Mouse (Mus musculus) C2C12 (cell line): ENCODE results near the gene Csgalnact2. TPM values are rescaled to one million over a fixed set of nuclear protein-coding genes. Genes with fewer than 3 reads are reported as not detected.

Source experiments
- H3K27me3 ChIP-seq: one replicate; pipeline ENCODE4 v1.6.1; 2011; ENCODE audit not compliant: control insufficient read depth, insufficient read depth, insufficient read length
- H3K36me3 ChIP-seq: one replicate; pipeline ENCODE4 v1.6.1; 2011; ENCODE audit not compliant: control insufficient read depth, insufficient read depth
- H3K4me3 ChIP-seq: one replicate; pipeline ENCODE4 v1.5.1; 2011; ENCODE audit warnings: mild to moderate bottlenecking, control low read depth; ENCODE audit not compliant: poor library complexity, insufficient read depth, severe bottlenecking
- H3K79me2 ChIP-seq: one replicate; pipeline ENCODE4 v1.6.1; 2011; ENCODE audit not compliant: control insufficient read depth, insufficient read depth
- H3K79me3 ChIP-seq: one replicate; pipeline ENCODE4 v1.6.1; 2011; ENCODE audit warnings: low read depth, control low read depth
- H3ac ChIP-seq: one replicate; pipeline ENCODE3; 2011; ENCODE audit warnings: low read depth; ENCODE audit not compliant: control insufficient read depth, insufficient read length
- CEBPB ChIP-seq: IDR thresholded peaks from one replicate; pipeline ENCODE4 v1.6.1; 2011; ENCODE audit warnings: low read depth, mild to moderate bottlenecking, control low read depth, moderate library complexity
- CTCF ChIP-seq: IDR thresholded peaks from one replicate; pipeline ENCODE4 v1.5.1; 2011; ENCODE audit not compliant: control insufficient read depth, insufficient read depth, insufficient read length
- FOSL1 ChIP-seq: IDR thresholded peaks from one replicate; pipeline ENCODE4 v1.8.0; 2011; ENCODE audit warnings: mild to moderate bottlenecking, low read length; ENCODE audit not compliant: poor library complexity, insufficient read depth, severe bottlenecking
- MAX ChIP-seq: IDR thresholded peaks from one replicate; pipeline ENCODE4 v1.6.1; 2011; ENCODE audit warnings: mild to moderate bottlenecking, control low read depth
- MYOD1 ChIP-seq: IDR thresholded peaks from one replicate; pipeline ENCODE4 v1.6.1; 2011; ENCODE audit warnings: low read depth; ENCODE audit not compliant: control insufficient read depth, insufficient read length
- MYOG ChIP-seq: IDR thresholded peaks from one replicate; pipeline ENCODE4 v1.6.1; 2011; ENCODE audit not compliant: control insufficient read depth, insufficient read length; ENCODE audit errors: extremely low read depth
- USF1 ChIP-seq: IDR thresholded peaks from one replicate; pipeline ENCODE4 v1.6.1; 2011; ENCODE audit warnings: low read depth, mild to moderate bottlenecking, control low read depth, moderate library complexity
- polyA plus RNA-seq: library from polyadenylated mRNA; unstranded; fragments of >200 nt; fragmentation: generic; extraction: Trizol; gene quantifications from one replicate; pipeline ENCODE4 v1.2.1, GENCODE M21; 2012; ENCODE audit warnings: missing spikeins

Gene Csgalnact2
- polyA plus RNA-seq, 1 experiment: 4.6 TPM

- Histone ChIP-seq H3ac (no peak overlapping the region), H3K79me3 (no peaks in the 10 kb centered on the region), H3K36me3 (no peaks in the 10 kb centered on the region), H3K4me3 (no peak overlapping the region), H3K79me2 (no peaks in the 10 kb centered on the region), H3K27me3 (peaks cover 23% of the 10 kb centered on the region)
- no peak for TF ChIP-seq MYOD1
- TF ChIP-seq MAX: no peak
- TF ChIP-seq CTCF: no peak
- TF ChIP-seq USF1: no peak
- no peak for TF ChIP-seq FOSL1
- TF ChIP-seq MYOG: no peak
- no peak for TF ChIP-seq CEBPB
Measured at GRCm38 (mm10) chr6:118180085-118180423, 41.1 kb upstream of the Csgalnact2 start.

GRCm38 (mm10) chr6:118179316-118180084 is 40.6 kb upstream of the Csgalnact2 start:
- Histone ChIP-seq H3K36me3 (no peaks in the 10 kb centered on the region), H3K79me3 (no peaks in the 10 kb centered on the region), H3K27me3 (peaks cover 28% of the 10 kb centered on the region), H3K79me2 (no peaks in the 10 kb centered on the region), H3K4me3 (no peak overlapping the region), H3ac (no peak overlapping the region)
- no peak for TF ChIP-seq MYOG
- TF ChIP-seq MAX: peak; percentile 69
- TF ChIP-seq CTCF: peak; percentile 93

DNA sequence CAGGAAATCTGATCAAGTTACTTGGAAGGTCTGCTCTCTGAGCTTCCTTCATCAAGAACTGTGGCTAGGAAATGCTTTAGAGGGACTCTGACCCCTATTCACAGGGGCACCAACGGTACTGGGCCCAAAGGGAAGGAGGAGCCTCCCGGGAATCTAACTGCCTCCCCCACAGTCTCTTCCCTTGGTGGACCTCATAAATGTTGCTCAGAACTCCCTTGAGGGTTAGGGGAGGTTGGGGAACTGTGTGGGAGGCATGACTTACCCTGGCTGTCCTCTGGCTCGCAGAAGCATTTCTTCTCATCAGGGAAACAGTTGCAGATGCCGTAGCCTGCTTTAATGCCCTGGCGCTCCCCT is 35.0 kb upstream of the Csgalnact2 start:
- no peak overlapping the region for H3ac ChIP-seq
- peaks cover 25% of the 10 kb centered on the region for H3K27me3 ChIP-seq
- TF ChIP-seq CTCF (no peak), MYOD1 (no peak), FOSL1 (no peak), MYOG (no peak), CEBPB (no peak), MAX (no peak), USF1 (no peak)
- no peak overlapping the region for H3K4me3 ChIP-seq
- no peaks in the 10 kb centered on the region for H3K79me3 ChIP-seq
- no peaks in the 10 kb centered on the region for H3K79me2 ChIP-seq
- H3K36me3 ChIP-seq: no peaks in the 10 kb centered on the region

- no peaks in the 10 kb centered on the region for H3K36me3 ChIP-seq
- peaks cover 28% of the 10 kb centered on the region for H3K27me3 ChIP-seq
- no peak for TF ChIP-seq FOSL1
- TF ChIP-seq CTCF: no peak
- TF ChIP-seq MYOD1: no peak
- TF ChIP-seq CEBPB: no peak
- TF ChIP-seq MAX: no peak
- TF ChIP-seq MYOG: no peak
- TF ChIP-seq USF1: no peak
- H3K79me2 ChIP-seq: no peaks in the 10 kb centered on the region
- no peak overlapping the region for H3ac ChIP-seq
- no peaks in the 10 kb centered on the region for H3K79me3 ChIP-seq
- no peak overlapping the region for H3K4me3 ChIP-seq
Measured at GRCm38 (mm10) chr6:118173251-118173974, 34.5 kb upstream of the Csgalnact2 start.

DNA sequence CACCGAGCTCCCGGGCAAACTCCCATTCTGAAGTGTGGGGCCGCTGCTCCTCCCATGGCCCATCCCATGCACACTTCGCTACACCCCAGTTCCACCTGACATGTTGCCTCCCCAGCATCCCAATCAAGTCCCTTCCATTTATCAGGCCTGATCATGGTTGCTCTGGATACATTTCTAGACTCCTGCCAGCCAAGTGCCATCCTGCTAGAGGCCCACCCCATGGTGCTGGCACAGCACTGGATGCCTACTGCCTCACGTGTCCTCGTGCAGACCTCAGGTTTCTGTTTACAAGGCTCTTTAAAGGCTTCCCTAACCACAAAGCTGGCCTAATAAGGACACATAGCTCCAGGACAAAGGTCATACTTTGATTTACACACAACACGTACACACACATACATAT is 32.4 kb upstream of the Csgalnact2 start:
- Histone ChIP-seq H3K27me3 (peaks cover 26% of the 10 kb centered on the region), H3K4me3 (no peak overlapping the region), H3ac (no peak overlapping the region), H3K79me2 (no peaks in the 10 kb centered on the region), H3K79me3 (no peaks in the 10 kb centered on the region), H3K36me3 (no peaks in the 10 kb centered on the region)
- TF ChIP-seq CTCF (no peak), MYOD1 (no peak), MAX (no peak), MYOG (no peak), FOSL1 (no peak), CEBPB (no peak), USF1 (no peak)
